Mouse (Mus musculus): ENCODE results near the gene Trim8. TPM values are rescaled to one million over a fixed set of nuclear protein-coding genes. Genes with fewer than 3 reads are reported as not detected.

The Trim8 gene
- 10 to 100 TPM; 37.3 to 40.6 TPM for total RNA-seq (2021)

DNA sequence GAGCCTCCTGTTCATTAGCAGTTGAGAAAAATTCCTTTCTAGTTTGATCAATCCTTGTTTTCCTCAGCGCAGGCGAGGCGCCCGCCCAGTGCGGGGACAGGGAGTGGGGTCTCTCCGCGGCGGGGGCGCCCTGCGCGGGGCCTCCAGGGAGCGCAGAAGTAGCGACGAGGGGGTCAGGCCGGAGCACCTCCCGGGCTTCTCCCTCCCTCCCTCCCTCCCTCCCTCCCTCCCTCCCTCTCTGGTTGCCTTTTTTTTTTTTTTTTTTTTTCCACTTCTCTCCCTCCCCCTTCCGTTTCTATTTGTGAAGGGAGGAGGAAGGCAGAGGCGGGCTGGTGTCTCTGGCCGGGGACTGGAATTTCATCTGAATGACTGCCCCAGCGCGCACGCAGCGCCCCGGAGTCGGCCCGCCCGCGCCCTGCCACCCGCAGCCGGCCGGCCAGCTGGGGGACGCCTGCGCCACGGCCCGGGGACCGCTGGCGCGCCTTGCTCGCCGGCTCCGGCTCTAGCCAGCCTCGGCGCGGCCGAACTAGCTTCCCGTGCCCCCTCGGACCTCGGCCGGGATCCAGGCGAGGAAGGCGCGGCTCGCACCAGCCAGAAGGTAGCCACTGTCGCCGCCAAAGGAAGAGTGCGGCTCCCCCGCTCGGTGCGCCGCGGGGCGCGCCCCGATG, at the start of gene Trim8:
Trim8 (plus strand) TSS at position 302 of the 668 bp plus-strand sequence.
- peak; percentile 79 for DNase-seq (ENCODE audit: low spot score)
- intact Hi-C loops (cut with DNase I), result loop anchor here (2.0 to 5.0 kb wide), 2 partner anchors 47 to 104 kb away; partner anchors contain the start of genes Actr1a and Sufu

DNA sequence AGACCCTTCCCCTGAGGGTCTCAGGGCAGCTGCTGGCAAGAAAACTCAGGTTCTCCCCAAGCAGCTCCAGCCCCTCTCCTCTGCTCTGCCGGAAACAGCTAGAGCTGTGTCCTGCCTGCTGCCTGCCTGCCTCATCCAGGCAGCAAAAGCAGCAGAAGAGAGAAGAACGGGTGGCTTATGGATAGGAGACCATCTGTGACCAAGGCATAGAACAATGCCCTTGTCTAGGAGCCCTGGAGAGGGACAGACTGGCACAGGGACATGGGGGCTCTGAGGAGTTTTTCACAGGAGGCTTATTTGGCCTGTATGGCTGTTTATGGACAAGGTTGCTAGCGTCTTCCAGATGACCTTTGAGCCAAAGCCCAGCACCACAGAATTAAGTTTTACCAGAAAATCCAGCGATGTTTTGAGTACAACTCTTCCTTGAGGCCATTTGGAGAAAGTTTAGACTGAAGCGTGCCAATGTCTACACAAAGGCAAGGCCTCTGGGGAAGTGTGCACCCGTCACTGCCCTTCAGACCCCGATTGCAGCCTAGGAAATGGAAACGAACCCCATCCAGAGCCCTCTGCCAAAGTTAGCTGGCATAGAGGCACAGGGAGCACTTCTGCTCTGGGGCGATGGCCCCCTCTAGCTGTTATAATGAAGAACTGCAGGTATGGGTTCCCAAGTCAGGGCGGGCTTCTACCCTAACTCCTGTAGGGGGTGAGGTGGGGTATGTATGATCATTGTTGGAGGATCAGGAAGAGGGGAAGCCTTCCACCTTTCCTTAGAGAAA, 49.3 kb upstream of the Trim8 start:
- DNase-seq (ENCODE audit: low spot score), result peak; percentile 52
- intact Hi-C loops (cut with DNase I), result loop anchor here (2.0 kb wide), 1 partner anchor 55 kb away; the partner anchor contains the start of gene Sufu

DNA sequence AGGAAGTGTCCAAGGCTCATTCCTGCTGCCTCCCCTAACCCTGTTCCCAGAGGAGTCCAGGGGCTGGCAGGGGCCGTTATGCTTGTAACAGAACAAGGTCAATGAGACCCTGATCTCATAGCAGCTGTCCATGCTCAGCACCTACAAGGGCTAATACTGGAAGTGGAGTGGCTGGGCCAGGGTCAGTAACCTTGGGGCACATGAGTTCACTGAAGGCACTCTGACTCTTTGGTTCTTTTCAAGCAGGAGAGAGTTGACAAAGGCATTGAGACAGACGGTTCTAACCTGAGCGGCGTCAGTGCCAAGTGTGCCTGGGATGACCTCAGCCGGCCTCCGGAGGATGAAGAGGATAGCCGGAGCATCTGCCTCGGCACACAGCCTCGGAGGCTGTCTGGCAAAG, 48.6 kb upstream of the Trim8 start:
- intact Hi-C loops (cut with DNase I), result loop anchor here (2.0 kb wide), 1 partner anchor 56 kb away; the partner anchor contains the start of gene Sufu
- DNase-seq (ENCODE audit: low spot score), result no peak

- DNase-seq (ENCODE audit: low spot score), result no peak
- intact Hi-C loops (cut with DNase I), result loop anchor here (2.0 kb wide), 3 partner anchors 22 to 70 kb away; partner anchors contain the start of gene Trim8
These were observed 47.2 kb upstream of the Trim8 start for GRCm38 (mm10) chr19:46454126-46454880.

GRCm38 (mm10) chr19:46455032-46455431, 46.5 kb upstream of the Trim8 start:
- peak; percentile 40 for DNase-seq (ENCODE audit: low spot score)
- intact Hi-C loops (cut with DNase I), result loop anchor here (2.0 kb wide), 3 partner anchors 22 to 70 kb away; partner anchors contain the start of gene Trim8

DNA sequence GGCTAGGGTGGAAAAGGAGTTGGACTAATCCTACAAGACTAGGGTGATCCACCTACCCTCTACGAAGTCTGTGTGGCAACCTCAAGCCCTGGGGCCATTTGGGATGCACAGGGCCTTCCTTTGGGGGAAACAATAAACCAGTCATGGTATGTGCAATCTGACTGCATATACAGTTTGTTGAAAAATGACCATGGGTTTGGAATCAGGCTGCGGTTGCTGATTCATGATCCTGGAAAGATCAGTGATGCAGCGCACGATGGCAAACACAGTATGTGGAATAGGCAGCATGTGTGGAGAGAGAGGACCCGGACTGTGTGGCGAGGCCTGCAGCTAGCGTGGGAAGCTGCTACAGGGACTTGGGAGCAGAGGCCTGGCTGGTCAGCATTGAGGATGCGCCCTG, 45.9 kb upstream of the Trim8 start:
- no peak for DNase-seq (ENCODE audit: low spot score)
- intact Hi-C loops (cut with DNase I), result loop anchor here (2.0 kb wide), 3 partner anchors 21 to 69 kb away; partner anchors contain the start of gene Trim8

DNA sequence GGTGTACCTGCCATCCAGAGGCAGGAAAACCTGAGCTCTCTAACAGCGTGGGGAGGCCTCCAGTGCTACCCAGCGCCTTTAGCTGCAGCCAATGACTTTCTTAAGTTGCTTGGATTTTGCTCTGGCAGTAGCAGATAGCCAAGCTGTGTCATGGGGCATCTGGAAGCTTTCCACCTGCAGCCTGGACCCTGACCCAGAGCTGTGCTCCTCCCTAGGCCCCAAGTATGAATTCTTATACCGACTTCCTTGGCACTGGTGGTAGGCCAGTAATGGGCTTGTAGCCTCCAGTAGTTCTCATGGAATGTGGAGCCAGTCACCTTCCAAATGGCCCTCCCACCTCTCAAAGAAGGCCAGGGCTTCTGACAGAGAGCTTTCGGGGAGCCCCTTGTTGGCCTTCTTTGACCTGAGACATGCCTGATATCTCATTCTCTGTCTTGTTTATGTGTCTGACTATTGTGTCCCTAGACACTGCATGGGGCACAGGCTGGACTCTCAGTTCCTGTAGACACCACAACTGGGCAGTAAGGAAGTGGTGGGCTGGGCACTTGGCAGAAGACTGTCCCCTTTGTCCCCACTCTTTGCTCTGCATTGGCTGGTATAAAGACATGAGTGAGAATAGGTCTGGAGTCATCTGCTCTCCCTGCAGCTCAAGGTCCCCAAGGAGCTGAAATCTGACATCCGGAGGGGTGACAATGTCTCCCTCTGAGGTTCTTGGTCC, 45.3 kb upstream of the Trim8 start:
- DNase-seq (ENCODE audit: low spot score), result no peak

DNA sequence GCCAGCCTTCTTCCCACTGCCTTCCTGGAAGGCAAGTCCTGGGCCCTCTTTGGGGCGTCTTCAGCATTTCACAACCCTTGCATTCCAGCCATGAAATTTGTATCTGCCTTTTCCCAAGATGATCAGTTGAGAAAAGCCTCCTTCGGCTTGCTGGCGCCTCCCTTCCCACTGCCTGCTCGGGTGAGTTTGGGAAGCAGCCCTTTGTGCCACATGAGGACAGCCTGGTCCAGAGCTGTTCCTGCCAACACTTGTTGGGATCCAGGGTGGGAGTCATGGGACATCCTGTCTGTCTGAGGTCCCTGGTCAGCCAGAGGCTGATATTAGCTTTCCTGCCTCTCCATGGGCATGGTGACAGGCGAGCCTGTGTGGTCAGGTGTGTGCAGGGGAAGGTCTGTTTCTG, 43.7 kb upstream of the Trim8 start:
- peak; percentile 33 for DNase-seq (ENCODE audit: low spot score)
- intact Hi-C loops (cut with DNase I), result no loop called here

More for the DNA sequence above, 45.3 kb upstream of the Trim8 start:
- intact Hi-C loops (cut with DNase I), result no loop called here

DNA sequence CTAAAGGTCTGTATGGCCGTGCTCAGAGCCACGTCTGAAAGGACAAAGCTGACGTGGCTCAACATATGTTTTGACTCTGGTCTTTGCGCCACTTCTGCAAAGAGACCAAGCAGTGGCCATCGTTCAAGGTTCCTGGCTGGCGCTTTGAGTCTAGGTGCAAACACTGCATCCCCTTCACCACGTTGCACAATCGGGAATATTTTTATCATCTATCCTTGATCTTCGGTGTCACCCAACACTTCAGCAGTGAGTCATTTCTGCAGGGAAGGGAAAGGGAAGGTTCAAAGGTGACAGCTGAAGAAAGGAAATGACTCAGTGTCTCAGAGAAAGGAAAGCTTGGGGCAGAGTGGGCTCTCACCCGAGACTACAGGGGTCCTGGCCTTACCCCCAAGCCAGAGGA, 42.2 kb upstream of the Trim8 start:
- no peak for DNase-seq (ENCODE audit: low spot score)
- intact Hi-C loops (cut with DNase I), result no loop called here

- peak; percentile 38 for DNase-seq (ENCODE audit: low spot score)
- intact Hi-C loops (cut with DNase I), result no loop called here
These were observed 41.6 kb upstream of the Trim8 start for GRCm38 (mm10) chr19:46459889-46460288.

GRCm38 (mm10) chr19:46462574-46462973, 38.9 kb upstream of the Trim8 start:
- no peak for DNase-seq (ENCODE audit: low spot score)
- intact Hi-C loops (cut with DNase I), result no loop called here

DNA sequence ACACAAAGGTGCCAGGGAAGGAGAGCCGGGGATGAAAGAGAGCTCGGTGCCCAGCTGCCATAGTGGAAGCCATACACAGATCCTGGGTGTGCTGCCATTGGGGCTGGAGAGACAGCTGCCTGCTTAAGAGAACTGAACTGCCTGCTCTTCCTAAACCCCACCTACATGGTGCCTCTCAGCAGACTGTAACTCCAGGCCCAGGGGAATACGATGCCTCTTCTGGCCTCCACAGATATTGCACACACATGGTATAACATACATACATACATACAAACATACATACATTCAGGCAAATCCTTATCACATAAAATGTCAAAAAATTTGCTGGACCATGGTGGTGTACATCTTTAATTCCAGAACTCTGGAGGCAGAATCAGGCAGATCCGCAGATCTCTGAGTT, 38.1 kb upstream of the Trim8 start:
- intact Hi-C loops (cut with DNase I), result no loop called here

DNA sequence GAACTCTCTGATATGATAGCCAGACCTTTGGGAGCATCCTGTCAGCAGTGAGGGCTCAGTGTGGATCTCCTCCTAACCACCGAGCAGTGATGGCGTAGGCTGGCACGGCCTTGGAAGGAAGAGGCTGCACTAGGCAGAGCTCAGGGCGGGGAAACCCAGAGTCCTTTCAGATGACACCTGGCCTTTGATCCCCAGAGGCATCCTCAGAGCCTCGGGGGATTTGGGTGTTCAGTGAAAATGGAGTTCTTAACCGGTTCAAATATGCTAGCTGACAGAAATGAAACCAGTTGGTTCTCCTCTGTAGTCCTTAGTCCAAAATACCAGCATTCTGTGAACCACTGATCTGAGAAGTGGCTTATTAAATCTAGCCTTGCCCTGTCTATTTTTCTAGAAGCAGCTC, 35.3 kb upstream of the Trim8 start:
- DNase-seq (ENCODE audit: low spot score), result no peak
- intact Hi-C loops (cut with DNase I), result no loop called here

More for the DNA sequence above, 38.1 kb upstream of the Trim8 start:
- DNase-seq (ENCODE audit: low spot score), result no peak

- intact Hi-C loops (cut with DNase I), result no loop called here
- DNase-seq (ENCODE audit: low spot score), result no peak
These were observed 34.4 kb upstream of the Trim8 start for GRCm38 (mm10) chr19:46467051-46467503.

- DNase-seq (ENCODE audit: low spot score), result no peak
- intact Hi-C loops (cut with DNase I), result no loop called here
These were observed 30.9 kb upstream of the Trim8 start for GRCm38 (mm10) chr19:46470364-46471240.

DNA sequence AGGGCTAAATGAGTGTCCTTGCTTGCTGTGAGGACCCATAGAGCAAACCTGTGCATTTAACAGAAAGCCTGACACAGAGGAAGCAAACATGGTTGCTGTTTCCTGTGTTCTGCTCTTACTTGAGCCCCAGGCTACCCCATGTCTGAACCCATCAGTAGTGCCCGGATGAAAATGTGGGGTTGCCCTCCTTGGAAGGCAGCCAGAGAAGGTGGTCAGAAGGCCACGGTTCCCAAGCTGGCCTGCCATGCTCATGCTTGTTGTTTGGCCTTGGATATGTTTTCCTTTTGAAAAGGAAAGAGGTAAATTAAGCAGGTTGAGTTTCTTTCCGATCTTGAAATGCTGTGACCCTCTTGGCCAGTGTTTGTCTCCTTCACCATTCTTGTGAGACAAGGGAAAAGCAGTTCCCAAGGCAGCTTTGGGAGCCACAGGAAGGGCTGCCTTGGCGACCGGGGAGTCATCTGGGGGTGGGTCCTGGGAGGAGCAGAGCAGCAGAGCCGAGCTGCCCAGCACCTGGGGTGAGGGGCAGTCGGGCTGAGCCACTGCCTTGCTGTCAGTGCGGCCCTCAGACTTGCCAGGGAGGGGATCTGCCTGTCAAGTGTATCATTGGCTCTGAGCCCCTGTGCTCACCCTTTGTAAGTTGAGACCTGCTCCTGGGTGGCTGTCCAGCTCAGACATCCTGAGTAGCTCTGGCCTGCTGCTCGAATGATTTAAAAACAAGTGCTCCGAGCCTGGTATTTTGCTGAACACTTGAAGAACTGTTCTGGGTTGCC, 30.0 kb upstream of the Trim8 start:
- DNase-seq (ENCODE audit: low spot score), result no peak
- intact Hi-C loops (cut with DNase I), result no loop called here

DNA sequence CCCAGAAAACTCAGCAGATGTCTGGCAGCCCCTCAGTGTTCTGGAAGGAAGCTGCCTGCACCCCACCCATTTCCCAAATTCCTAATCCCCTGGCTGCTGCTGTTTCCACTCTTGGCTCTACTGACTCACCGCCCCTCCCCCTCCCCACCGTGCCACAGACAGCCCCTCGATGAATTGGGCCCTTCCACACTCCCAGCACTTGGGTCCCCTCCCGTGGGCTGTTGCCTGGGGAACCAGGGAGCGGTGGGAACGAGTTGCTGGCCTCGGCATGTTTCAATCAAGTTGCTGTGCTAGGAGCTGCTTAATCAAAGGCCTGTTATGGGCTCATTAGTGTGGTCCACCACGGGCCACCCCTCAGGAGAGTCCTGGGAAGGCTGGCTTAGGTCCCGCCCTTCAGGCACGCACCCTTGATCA, 24.1 kb upstream of the Trim8 start:
- intact Hi-C loops (cut with DNase I), result loop anchor here (2.0 kb wide), 1 partner anchor 23 kb away; no protein-coding TSS in a partner anchor
- no peak for DNase-seq (ENCODE audit: low spot score)

DNA sequence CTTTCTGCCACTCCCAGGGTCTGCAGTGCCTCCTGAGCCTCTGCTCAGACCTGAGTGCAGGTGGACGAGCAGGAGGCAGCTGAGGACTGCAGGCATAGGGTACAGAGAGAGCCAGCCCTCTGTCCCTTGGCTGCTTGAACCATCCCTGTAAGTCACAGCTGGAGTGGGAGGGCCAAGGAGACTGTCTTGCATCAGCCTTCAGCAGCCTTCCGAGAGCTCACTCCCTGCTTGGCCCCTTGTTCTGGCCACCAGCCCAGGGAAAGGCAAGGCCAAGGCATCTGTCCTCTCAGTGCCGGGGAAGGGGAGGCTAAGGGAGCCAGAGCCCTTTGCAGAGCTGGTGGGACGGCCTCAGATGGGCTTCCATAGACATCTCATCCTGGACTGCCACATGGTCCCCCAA, 23.3 kb upstream of the Trim8 start:
- DNase-seq (ENCODE audit: low spot score), result peak; percentile 54
- intact Hi-C loops (cut with DNase I), result no loop called here

All from heart, postnatal 25 days (tissue).